Mouse (Mus musculus): Measurements from ENCODE around the gene S100a11. TPM values are rescaled to one million over a fixed set of nuclear protein-coding genes. Genes with fewer than 3 reads are reported as not detected.

The S100a11 gene
- polyA plus RNA-seq, 1 experiment from 2014 or later: 1,151 TPM

- H3K9ac ChIP-seq (ENCODE audit: low read depth, low read length): no peak overlapping the region
- no peaks in the 10 kb centered on the region for H3K9me3 ChIP-seq (ENCODE audit: control insufficient read depth, low read length)
- no peaks in the 10 kb centered on the region for H3K4me1 ChIP-seq (ENCODE audit: control insufficient read depth, insufficient read depth, low read length)
- H3K4me2 ChIP-seq (replicated peaks; ENCODE audit: low read depth, low read length): no peak overlapping the region
- ATAC-seq (ENCODE audit: low FRiP score, low TSS enrichment): no peak
- no peak overlapping the region for H3K27ac ChIP-seq (ENCODE audit: low read depth, low read length)
- no peaks in the 10 kb centered on the region for H3K36me3 ChIP-seq (ENCODE audit: control insufficient read depth, insufficient read depth, low read length)
- 94% methylated on average over 3 of the region's 3 CpGs for WGBS
- H3K4me3 ChIP-seq (ENCODE audit: low read length): no peak overlapping the region
- no peaks in the 10 kb centered on the region for H3K27me3 ChIP-seq (ENCODE audit: control insufficient read depth, insufficient read depth, low read length)
These were observed 5.7 kb upstream of the S100a11 start for GRCm38 (mm10) chr3:93514628-93515027.

GRCm38 (mm10) chr3:93517343-93517742 is 2.9 kb upstream of the S100a11 start:
- WGBS: 35% methylated on average over 2 of the region's 2 CpGs
- H3K27me3 ChIP-seq (ENCODE audit: control insufficient read depth, insufficient read depth, low read length): no peaks in the 10 kb centered on the region
- H3K27ac ChIP-seq (ENCODE audit: low read depth, low read length): no peak overlapping the region
- H3K4me2 ChIP-seq (replicated peaks; ENCODE audit: low read depth, low read length): no peak overlapping the region
- H3K4me3 ChIP-seq (ENCODE audit: low read length): no peak overlapping the region
- no peak overlapping the region for H3K9ac ChIP-seq (ENCODE audit: low read depth, low read length)
- peaks cover 8% of the 10 kb centered on the region for H3K4me1 ChIP-seq (ENCODE audit: control insufficient read depth, insufficient read depth, low read length)
- no peak for ATAC-seq (ENCODE audit: low FRiP score, low TSS enrichment)
- H3K36me3 ChIP-seq (ENCODE audit: control insufficient read depth, insufficient read depth, low read length): no peaks in the 10 kb centered on the region
- H3K9me3 ChIP-seq (ENCODE audit: control insufficient read depth, low read length): no peaks in the 10 kb centered on the region

GRCm38 (mm10) chr3:93519856-93520329 is 395 bp upstream of the S100a11 start:
- peak overlapping the region; percentile 78; the same call in 1 of the 2 replicates for H3K9ac ChIP-seq (ENCODE audit: low read depth, low read length)
- peak; percentile 26 for ATAC-seq (ENCODE audit: low FRiP score, low TSS enrichment)
- peak overlapping the region; percentile 91; the same call in 1 of the 2 replicates for H3K27ac ChIP-seq (ENCODE audit: low read depth, low read length)

GRCm38 (mm10) chr3:93521462-93522057 is 1.3 kb downstream of the S100a11 start:
- Histone ChIP-seq H3K36me3 (ENCODE audit: control insufficient read depth, insufficient read depth, low read length) (peaks cover 19% of the 10 kb centered on the region), H3K9me3 (ENCODE audit: control insufficient read depth, low read length) (no peaks in the 10 kb centered on the region), H3K9ac (ENCODE audit: low read depth, low read length) (peak overlapping the region; percentile 78; the same call in 1 of the 2 replicates), H3K4me3 (ENCODE audit: low read length) (peak overlapping the region; percentile 77), H3K27me3 (ENCODE audit: control insufficient read depth, insufficient read depth, low read length) (no peaks in the 10 kb centered on the region), H3K4me1 (ENCODE audit: control insufficient read depth, insufficient read depth, low read length) (peaks cover 8% of the 10 kb centered on the region), H3K4me2 (replicated peaks; ENCODE audit: low read depth, low read length) (peak overlapping the region; percentile 53), H3K27ac (ENCODE audit: low read depth, low read length) (peak overlapping the region; percentile 91; the same call in 1 of the 2 replicates)
- ATAC-seq (ENCODE audit: low FRiP score, low TSS enrichment): no peak
- WGBS: 77% methylated on average over 8 of the region's 8 CpGs

More at GRCm38 (mm10) chr3:93519856-93520329, 395 bp upstream of the S100a11 start:
- H3K4me2 ChIP-seq (replicated peaks; ENCODE audit: low read depth, low read length): peak overlapping the region; percentile 53
- peaks cover 8% of the 10 kb centered on the region for H3K4me1 ChIP-seq (ENCODE audit: control insufficient read depth, insufficient read depth, low read length)
- 53% methylated on average over 5 of the region's 5 CpGs for WGBS
- H3K36me3 ChIP-seq (ENCODE audit: control insufficient read depth, insufficient read depth, low read length): peaks cover 8% of the 10 kb centered on the region; the same call in 1 of the 2 replicates
- no peaks in the 10 kb centered on the region for H3K27me3 ChIP-seq (ENCODE audit: control insufficient read depth, insufficient read depth, low read length)
- H3K4me3 ChIP-seq (ENCODE audit: low read length): peak overlapping the region; percentile 77; the same call in 1 of the 2 replicates
- H3K9me3 ChIP-seq (ENCODE audit: control insufficient read depth, low read length): no peaks in the 10 kb centered on the region

- WGBS: 48% methylated on average over 7 of the region's 7 CpGs
- H3K27me3 ChIP-seq (ENCODE audit: control insufficient read depth, insufficient read depth, low read length): no peaks in the 10 kb centered on the region
- H3K27ac ChIP-seq (ENCODE audit: low read depth, low read length): no peak overlapping the region
- H3K9ac ChIP-seq (ENCODE audit: low read depth, low read length): no peak overlapping the region
- H3K4me1 ChIP-seq (ENCODE audit: control insufficient read depth, insufficient read depth, low read length): peaks cover 8% of the 10 kb centered on the region
- no peak overlapping the region for H3K4me3 ChIP-seq (ENCODE audit: low read length)
- peaks cover 27% of the 10 kb centered on the region for H3K36me3 ChIP-seq (ENCODE audit: control insufficient read depth, insufficient read depth, low read length)
- no peak overlapping the region; the same call in 1 of the 2 replicates for H3K4me2 ChIP-seq (replicated peaks; ENCODE audit: low read depth, low read length)
- H3K9me3 ChIP-seq (ENCODE audit: control insufficient read depth, low read length): no peaks in the 10 kb centered on the region
- ATAC-seq (ENCODE audit: low FRiP score, low TSS enrichment): no peak
These were observed 2.3 kb downstream of the S100a11 start for GRCm38 (mm10) chr3:93522611-93523010.

- H3K9ac ChIP-seq (ENCODE audit: low read depth, low read length): no peak overlapping the region
- no peak overlapping the region for H3K4me2 ChIP-seq (replicated peaks; ENCODE audit: low read depth, low read length)
- H3K36me3 ChIP-seq (ENCODE audit: control insufficient read depth, insufficient read depth, low read length): peaks cover 27% of the 10 kb centered on the region
- H3K27ac ChIP-seq (ENCODE audit: low read depth, low read length): no peak overlapping the region
- H3K27me3 ChIP-seq (ENCODE audit: control insufficient read depth, insufficient read depth, low read length): no peaks in the 10 kb centered on the region
- no peaks in the 10 kb centered on the region for H3K4me1 ChIP-seq (ENCODE audit: control insufficient read depth, insufficient read depth, low read length)
- H3K4me3 ChIP-seq (ENCODE audit: low read length): no peak overlapping the region
- no peaks in the 10 kb centered on the region for H3K9me3 ChIP-seq (ENCODE audit: control insufficient read depth, low read length)
- no peak for ATAC-seq (ENCODE audit: low FRiP score, low TSS enrichment)
- 80% methylated on average over 3 of the region's 3 CpGs for WGBS
These were observed 7.0 kb downstream of the S100a11 start for GRCm38 (mm10) chr3:93527300-93527699.

GRCm38 (mm10) chr3:93528807-93529206 is 8.5 kb downstream of the S100a11 start:
- H3K4me3 ChIP-seq (ENCODE audit: low read length): no peak overlapping the region
- no peaks in the 10 kb centered on the region for H3K4me1 ChIP-seq (ENCODE audit: control insufficient read depth, insufficient read depth, low read length)
- H3K36me3 ChIP-seq (ENCODE audit: control insufficient read depth, insufficient read depth, low read length): peaks cover 27% of the 10 kb centered on the region
- no peak overlapping the region for H3K27ac ChIP-seq (ENCODE audit: low read depth, low read length)
- H3K4me2 ChIP-seq (replicated peaks; ENCODE audit: low read depth, low read length): no peak overlapping the region
- no peak overlapping the region for H3K9ac ChIP-seq (ENCODE audit: low read depth, low read length)
- peaks cover 3% of the 10 kb centered on the region; the same call in 1 of the 2 replicates for H3K9me3 ChIP-seq (ENCODE audit: control insufficient read depth, low read length)
- ATAC-seq (ENCODE audit: low FRiP score, low TSS enrichment): no peak
- 90% methylated on average over 5 of the region's 5 CpGs for WGBS
- H3K27me3 ChIP-seq (ENCODE audit: control insufficient read depth, insufficient read depth, low read length): no peaks in the 10 kb centered on the region

- Histone ChIP-seq H3K9me3 (ENCODE audit: control insufficient read depth, low read length) (peaks cover 3% of the 10 kb centered on the region; the same call in 1 of the 2 replicates), H3K4me2 (replicated peaks; ENCODE audit: low read depth, low read length) (no peak overlapping the region), H3K36me3 (ENCODE audit: control insufficient read depth, insufficient read depth, low read length) (no peaks in the 10 kb centered on the region), H3K4me3 (ENCODE audit: low read length) (no peak overlapping the region), H3K27me3 (ENCODE audit: control insufficient read depth, insufficient read depth, low read length) (no peaks in the 10 kb centered on the region), H3K9ac (ENCODE audit: low read depth, low read length) (no peak overlapping the region), H3K27ac (ENCODE audit: low read depth, low read length) (no peak overlapping the region), H3K4me1 (ENCODE audit: control insufficient read depth, insufficient read depth, low read length) (no peaks in the 10 kb centered on the region)
- WGBS: 58% methylated on average over 2 of the region's 2 CpGs
- peak; percentile 62; the same call in 1 of the 2 replicates for ATAC-seq (ENCODE audit: low FRiP score, low TSS enrichment)
These were observed 16.8 kb downstream of the S100a11 start for GRCm38 (mm10) chr3:93537068-93537576.

GRCm38 (mm10) chr3:93538486-93538885 is 18.2 kb downstream of the S100a11 start:
- Histone ChIP-seq H3K4me2 (replicated peaks; ENCODE audit: low read depth, low read length) (no peak overlapping the region), H3K27ac (ENCODE audit: low read depth, low read length) (no peak overlapping the region), H3K4me3 (ENCODE audit: low read length) (no peak overlapping the region), H3K9ac (ENCODE audit: low read depth, low read length) (no peak overlapping the region), H3K9me3 (ENCODE audit: control insufficient read depth, low read length) (no peaks in the 10 kb centered on the region), H3K36me3 (ENCODE audit: control insufficient read depth, insufficient read depth, low read length) (no peaks in the 10 kb centered on the region), H3K27me3 (ENCODE audit: control insufficient read depth, insufficient read depth, low read length) (no peaks in the 10 kb centered on the region), H3K4me1 (ENCODE audit: control insufficient read depth, insufficient read depth, low read length) (no peaks in the 10 kb centered on the region)
- 83% methylated on average over 2 of the region's 2 CpGs for WGBS
- ATAC-seq (ENCODE audit: low FRiP score, low TSS enrichment): no peak
